Mouse (Mus musculus): ENCODE results near the gene Mrpl55.

DNA sequence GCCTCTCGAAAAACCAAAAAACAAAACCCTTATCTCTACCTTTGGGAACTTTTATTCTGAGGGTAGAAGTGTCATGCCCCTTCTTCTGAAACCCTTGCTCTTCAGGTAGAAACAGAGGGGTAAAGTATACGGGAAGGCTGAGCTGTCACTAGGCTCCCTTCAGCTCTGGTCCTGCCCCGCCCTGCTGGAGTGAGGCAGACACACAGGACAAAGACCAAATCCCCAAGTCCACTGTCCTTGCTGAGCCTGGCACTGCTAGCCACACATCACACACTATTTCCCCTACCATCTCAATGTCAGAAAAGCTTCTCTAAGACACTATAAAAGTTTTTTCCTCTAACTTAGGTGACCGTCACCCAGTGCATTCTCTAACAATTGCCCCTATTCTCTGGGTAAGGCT, 20.0 kb downstream of the Mrpl55 start:
- TF ChIP-seq POLR2A (IDR thresholded peaks at IDR 0.05; ENCODE audit: insufficient read depth, low read depth, low read length) (no peak), CTCF (IDR thresholded peaks at IDR 0.05) (no peak), EP300 (IDR thresholded peaks at IDR 0.05; ENCODE audit: insufficient read depth, low read depth, low read length) (no peak)

Data from heart, adult 2 months (tissue).